Mouse (Mus musculus) lung, postnatal 10 days (tissue): ENCODE results near the gene Prrc2b.

Source experiments
- DNase-seq: peaks from one replicate; pipeline ENCODE4 v3.0.0; 2021

Gene Prrc2b

GRCm38 (mm10) chr2:32236760-32237487 is 86.0 kb downstream of the Prrc2b start:
- DNase-seq = peak; percentile 76

GRCm38 (mm10) chr2:32237571-32237970 is 86.7 kb downstream of the Prrc2b start:
- DNase-seq = no peak

- no peak for DNase-seq
These were observed 88.0 kb downstream of the Prrc2b start for GRCm38 (mm10) chr2:32238708-32239435.

- no peak for DNase-seq
These were observed 89.7 kb downstream of the Prrc2b start for GRCm38 (mm10) chr2:32240591-32240990.

GRCm38 (mm10) chr2:32242986-32243385 is 92.1 kb downstream of the Prrc2b start:
- DNase-seq = no peak

GRCm38 (mm10) chr2:32246741-32247140 is 95.9 kb downstream of the Prrc2b start:
- DNase-seq = no peak

- peak; percentile 79 for DNase-seq
These were observed 97.8 kb downstream of the Prrc2b start for GRCm38 (mm10) chr2:32248377-32249361.

- DNase-seq = peak; percentile 65
These were observed 101.1 kb downstream of the Prrc2b start for GRCm38 (mm10) chr2:32251791-32252527.

GRCm38 (mm10) chr2:32252658-32253057 is 101.8 kb downstream of the Prrc2b start:
- DNase-seq = peak; percentile 36

GRCm38 (mm10) chr2:32253352-32253751 is 102.5 kb downstream of the Prrc2b start:
- peak; percentile 56 for DNase-seq

GRCm38 (mm10) chr2:32254563-32254962 is 103.7 kb downstream of the Prrc2b start:
- DNase-seq = no peak

GRCm38 (mm10) chr2:32256273-32256672 is 105.4 kb downstream of the Prrc2b start:
- DNase-seq = no peak

GRCm38 (mm10) chr2:32258887-32259533 is 108.1 kb downstream of the Prrc2b start:
- no peak for DNase-seq

- peak; percentile 93 for DNase-seq
These were observed 109.0 kb downstream of the Prrc2b start, which contains the start of gene Uck1 for GRCm38 (mm10) chr2:32259657-32260417. Uck1 (minus strand) TSS chr2:32260159.

- DNase-seq = peak; percentile 62
These were observed 109.8 kb downstream of the Prrc2b start for GRCm38 (mm10) chr2:32260635-32261034.

- DNase-seq = no peak
These were observed 124.9 kb downstream of the Prrc2b start for GRCm38 (mm10) chr2:32275823-32276222.

GRCm38 (mm10) chr2:32282289-32282688 is 131.4 kb downstream of the Prrc2b start:
- no peak for DNase-seq

- peak; percentile 71 for DNase-seq
These were observed 131.8 kb downstream of the Prrc2b start for GRCm38 (mm10) chr2:32282727-32283126.

GRCm38 (mm10) chr2:32283986-32284385 is 133.1 kb downstream of the Prrc2b start:
- DNase-seq = no peak
